ENCODE assay signal across 14 mouse cellular contexts in genomic region chr5:61035539-61036089, GRCm38 (mm10).
DNase-seq lines count a peak whose midpoint lies in the region.
"Had no signal": no experiment of that assay in that cellular context is flagged by ENCODE, and none has a peak within 500 bp of the region (broad histone marks: within the 10 kb centered on the region; RNA-seq: fewer than 3 reads in every experiment).

No protein-coding gene starts in this region.

- DNase-seq in cerebellum, postnatal 14 days = peak; percentile 1
- DNase-seq in cerebellum, adult 11 months = no peak
- DNase-seq in layer of hippocampus, adult 11-12 months (ENCODE audit: low spot score) = peak; percentile 14
- DNase-seq in layer of hippocampus, adult 9-11 months = no peak
- DNase-seq in right cerebral cortex, postnatal 10 days (ENCODE audit: low spot score in 2 of 2) = peak; percentile 70 to 72
- DNase-seq in right cerebral cortex, adult 18-20 months = no peak
- DNase-seq in heart, adult 18-20 months = no peak
- DNase-seq in urinary bladder, adult 2 months (ENCODE audit: low spot score) = no peak
- DNase-seq: adrenal gland, adult 2 months; cerebellum, adult 18-20 months; gastrocnemius, postnatal 10 days; heart, adult 2 months; lung, postnatal 36 days; thymus, postnatal 36 days had no signal

Comparison
In these comparisons a context has a peak if more than half of its experiments do, and no peak if none do; other contexts are left out.
1. DNase-seq: peak in cerebellum, postnatal 14 days (2 of 2), layer of hippocampus, adult 11-12 months (single experiment) and right cerebral cortex, postnatal 10 days (2 of 2); none in cerebellum, adult 11 months (single experiment), layer of hippocampus, adult 9-11 months (single experiment), right cerebral cortex, adult 18-20 months (single experiment), heart, adult 18-20 months (0 of 2) and urinary bladder, adult 2 months (single experiment).